Mouse (Mus musculus): ENCODE measurements around the gene Cd3d. TPM values are rescaled to one million over a fixed set of nuclear protein-coding genes. Genes with fewer than 3 reads are reported as not detected.
"Not testable (repeated sequence)": the region's sequence is repeated elsewhere in the genome, so short reads cannot be mapped to it uniquely, and the experiment has no call there.

Gene Cd3d
- 3.0 to 5.9 TPM (median 3.4 TPM) in 3 replicates for total RNA-seq (2017)

- ATAC-seq (replicated peaks; ENCODE audit: insufficient number of reproducible peaks, low FRiP score, low TSS enrichment, poor library complexity, severe bottlenecking): no peak
These were observed at the start of gene Cd3d for GRCm38 (mm10) chr9:44981676-44982075. Gene Cd3d (plus strand): TSS chr9:44981786.

- ATAC-seq (replicated peaks; ENCODE audit: insufficient number of reproducible peaks, low FRiP score, low TSS enrichment, poor library complexity, severe bottlenecking): no peak
These were observed 39.8 kb upstream of the Cd3d start for GRCm38 (mm10) chr9:44941756-44942155.

DNA sequence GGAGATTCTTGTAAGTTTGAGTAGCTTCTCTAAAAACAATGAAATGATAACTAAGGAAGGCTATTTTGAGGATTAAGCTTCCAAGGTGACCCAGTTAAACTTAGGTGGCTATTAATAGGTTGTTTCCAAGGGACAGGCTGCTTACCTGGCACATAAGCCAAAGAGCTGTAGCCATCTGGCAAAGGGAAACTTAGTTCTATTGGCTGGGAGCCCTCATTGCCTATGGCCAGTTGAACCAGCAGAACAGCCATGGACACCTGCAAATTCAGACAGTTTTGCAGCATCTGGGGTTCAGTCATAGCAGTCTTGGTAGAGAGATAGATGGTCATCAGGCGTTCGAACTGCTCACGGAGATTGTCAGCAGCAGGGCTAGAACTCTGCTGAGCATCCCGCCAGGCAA, 39.2 kb upstream of the Cd3d start:
- no peak for ATAC-seq (replicated peaks; ENCODE audit: insufficient number of reproducible peaks, low FRiP score, low TSS enrichment, poor library complexity, severe bottlenecking)

GRCm38 (mm10) chr9:44946185-44946695, 35.3 kb upstream of the Cd3d start:
- no peak for ATAC-seq (replicated peaks; ENCODE audit: insufficient number of reproducible peaks, low FRiP score, low TSS enrichment, poor library complexity, severe bottlenecking)

GRCm38 (mm10) chr9:44947836-44948235, 33.8 kb upstream of the Cd3d start:
- ATAC-seq (replicated peaks; ENCODE audit: insufficient number of reproducible peaks, low FRiP score, low TSS enrichment, poor library complexity, severe bottlenecking): no peak

DNA sequence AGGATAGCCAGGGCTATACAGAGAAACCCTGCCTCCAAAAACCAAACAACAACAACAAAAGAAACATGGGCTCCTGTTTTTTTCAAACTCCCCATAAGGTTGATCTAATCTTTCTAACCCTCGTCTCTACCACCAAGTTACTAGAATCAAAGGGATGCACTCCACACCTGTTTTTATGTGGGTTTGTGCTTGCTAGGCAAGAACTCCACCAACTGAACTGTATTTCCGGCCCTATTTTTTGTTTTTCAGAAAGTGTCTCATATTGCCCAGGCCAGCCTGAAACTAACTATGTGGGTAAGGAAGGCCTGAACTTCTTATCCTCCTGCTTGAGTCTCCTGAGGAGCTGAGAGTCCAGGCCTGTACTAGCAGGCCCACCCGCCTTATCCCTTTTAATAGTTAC, 27.2 kb upstream of the Cd3d start:
- ATAC-seq (replicated peaks; ENCODE audit: insufficient number of reproducible peaks, low FRiP score, low TSS enrichment, poor library complexity, severe bottlenecking): no peak

- ATAC-seq (replicated peaks; ENCODE audit: insufficient number of reproducible peaks, low FRiP score, low TSS enrichment, poor library complexity, severe bottlenecking): peak; percentile 98
These were observed 16.3 kb upstream of the Cd3d start, which contains the start of gene Ube4a for GRCm38 (mm10) chr9:44965126-44965832. Gene Ube4a (minus strand): TSS chr9:44965600.

GRCm38 (mm10) chr9:44965833-44966466, 15.6 kb upstream of the Cd3d start:
- ATAC-seq (replicated peaks; ENCODE audit: insufficient number of reproducible peaks, low FRiP score, low TSS enrichment, poor library complexity, severe bottlenecking): no peak

GRCm38 (mm10) chr9:44966815-44967242, 14.8 kb upstream of the Cd3d start:
- ATAC-seq (replicated peaks; ENCODE audit: insufficient number of reproducible peaks, low FRiP score, low TSS enrichment, poor library complexity, severe bottlenecking): peak; percentile 81

DNA sequence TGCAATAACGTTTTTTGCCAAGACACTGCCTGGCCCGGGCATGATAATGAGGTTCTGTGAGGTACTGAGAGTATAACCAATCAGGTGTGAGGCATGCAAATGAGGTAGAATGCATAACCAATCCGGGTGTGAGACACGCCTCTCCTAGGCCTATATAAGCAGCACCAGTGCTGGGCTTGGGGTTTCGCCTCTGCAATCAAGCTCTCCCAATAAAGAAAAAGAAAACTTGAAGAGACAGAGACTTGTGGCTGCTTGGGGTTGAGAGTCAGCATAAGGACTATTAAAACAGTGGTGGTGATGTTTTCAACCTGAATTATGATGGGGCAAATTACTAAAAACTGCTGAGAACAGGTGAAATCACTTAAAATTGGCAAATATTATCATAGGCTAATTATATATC, 13.8 kb upstream of the Cd3d start:
- not testable (repeated sequence) for ATAC-seq (replicated peaks; ENCODE audit: insufficient number of reproducible peaks, low FRiP score, low TSS enrichment, poor library complexity, severe bottlenecking)

GRCm38 (mm10) chr9:44969450-44969849, 12.1 kb upstream of the Cd3d start:
- no peak for ATAC-seq (replicated peaks; ENCODE audit: insufficient number of reproducible peaks, low FRiP score, low TSS enrichment, poor library complexity, severe bottlenecking)

DNA sequence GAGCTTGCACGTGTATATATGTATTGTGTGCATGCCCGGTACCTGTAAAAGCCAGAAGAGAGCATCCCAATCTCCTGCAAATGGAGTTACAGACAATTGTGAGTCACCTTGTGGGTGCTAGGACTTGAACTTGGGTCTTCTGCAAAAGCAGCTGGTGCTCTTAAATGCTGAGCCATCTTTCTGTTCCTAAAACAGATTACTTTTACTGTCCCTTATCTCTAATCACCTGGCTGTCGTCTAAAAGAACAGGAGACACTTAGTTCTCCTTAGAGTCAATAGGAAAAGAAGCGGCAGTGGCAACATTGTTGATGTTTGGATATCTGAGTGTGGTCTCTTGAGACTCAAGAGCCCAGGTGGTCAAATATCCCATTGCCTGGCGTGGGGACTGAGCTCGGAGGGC, 3.8 kb upstream of the Cd3d start:
- no peak for ATAC-seq (replicated peaks; ENCODE audit: insufficient number of reproducible peaks, low FRiP score, low TSS enrichment, poor library complexity, severe bottlenecking)

GRCm38 (mm10) chr9:44979806-44980205, 1.8 kb upstream of the Cd3d start:
- ATAC-seq (replicated peaks; ENCODE audit: insufficient number of reproducible peaks, low FRiP score, low TSS enrichment, poor library complexity, severe bottlenecking): no peak

DNA sequence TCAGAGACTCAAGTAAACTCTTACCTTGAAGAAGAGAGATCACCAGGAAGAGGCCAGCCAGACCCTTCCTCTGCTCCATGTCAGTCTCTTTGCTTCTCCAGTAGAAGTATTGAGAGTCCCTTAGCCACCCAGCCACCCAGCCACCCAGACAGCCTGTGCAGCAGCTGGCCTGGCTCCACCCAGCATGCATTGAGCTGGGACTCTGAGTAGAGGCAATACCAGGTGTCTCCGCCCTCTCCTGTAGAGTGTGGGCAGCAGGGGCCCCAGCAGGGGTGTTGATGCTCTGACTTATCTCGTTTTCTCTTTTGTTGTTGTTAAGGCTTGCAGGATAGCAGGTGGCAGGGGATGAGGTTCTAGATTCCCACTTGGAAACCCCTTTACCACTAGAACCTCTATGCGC, 1.3 kb upstream of the Cd3d start, which contains the start of gene Cd3g:
Gene Cd3g, minus strand, starts transcription at position 190 of the 400 bp plus-strand sequence.
- no peak for ATAC-seq (replicated peaks; ENCODE audit: insufficient number of reproducible peaks, low FRiP score, low TSS enrichment, poor library complexity, severe bottlenecking)

- ATAC-seq (replicated peaks; ENCODE audit: insufficient number of reproducible peaks, low FRiP score, low TSS enrichment, poor library complexity, severe bottlenecking): no peak
These were observed 482 bp upstream of the Cd3d start for GRCm38 (mm10) chr9:44981104-44981503.

DNA sequence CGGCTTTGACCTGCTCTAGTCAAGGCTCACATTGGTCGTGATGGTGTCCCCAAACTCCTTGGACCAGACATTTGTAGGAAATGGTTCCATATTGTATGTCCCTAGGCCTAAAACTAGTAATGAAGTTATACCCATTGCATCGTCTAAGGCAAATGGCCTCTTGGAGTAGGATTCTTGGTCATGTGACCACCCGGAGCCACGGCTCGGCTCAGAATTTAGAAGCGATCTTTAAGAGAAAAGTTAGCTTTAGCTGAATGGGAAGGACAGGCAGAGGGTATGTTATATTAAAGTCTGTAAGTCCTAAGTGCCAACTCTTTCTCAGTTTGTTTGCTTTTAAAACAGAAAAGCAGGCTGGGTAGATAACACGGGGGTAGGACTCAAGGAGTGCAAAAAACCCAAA, 495 bp downstream of the Cd3d start:
- ATAC-seq (replicated peaks; ENCODE audit: insufficient number of reproducible peaks, low FRiP score, low TSS enrichment, poor library complexity, severe bottlenecking): no peak

- ATAC-seq (replicated peaks; ENCODE audit: insufficient number of reproducible peaks, low FRiP score, low TSS enrichment, poor library complexity, severe bottlenecking): no peak
These were observed 945 bp downstream of the Cd3d start for GRCm38 (mm10) chr9:44982531-44982930.

DNA sequence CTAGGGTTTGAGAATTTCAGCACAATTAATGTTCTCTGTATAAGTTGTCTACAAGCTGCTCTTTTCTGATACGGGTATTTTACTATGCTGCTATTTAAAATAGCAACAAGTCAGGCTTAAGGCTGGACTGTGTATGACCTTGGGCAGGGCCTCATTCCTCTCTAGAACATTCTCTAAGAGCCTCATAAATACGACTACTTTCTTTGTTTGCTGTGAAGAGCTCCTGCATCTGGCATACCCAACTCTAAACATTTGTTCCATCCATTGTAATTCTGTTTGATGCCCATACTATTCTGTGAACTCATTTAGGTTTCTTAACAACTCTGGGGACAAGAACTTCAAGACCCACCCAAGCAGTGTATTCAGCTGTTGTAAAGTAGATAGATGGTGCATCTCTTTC, 1.4 kb downstream of the Cd3d start:
- ATAC-seq (replicated peaks; ENCODE audit: insufficient number of reproducible peaks, low FRiP score, low TSS enrichment, poor library complexity, severe bottlenecking): no peak

- ATAC-seq (replicated peaks; ENCODE audit: insufficient number of reproducible peaks, low FRiP score, low TSS enrichment, poor library complexity, severe bottlenecking): 0 out of 2 replicates have a peak, but pooled peaks have one; percentile 7
These were observed 4.2 kb downstream of the Cd3d start for GRCm38 (mm10) chr9:44985721-44986161.

- ATAC-seq (replicated peaks; ENCODE audit: insufficient number of reproducible peaks, low FRiP score, low TSS enrichment, poor library complexity, severe bottlenecking): peak; percentile 98
These were observed 4.7 kb downstream of the Cd3d start for GRCm38 (mm10) chr9:44986242-44986781.
